14 mouse cellular contexts compared by ENCODE assay signal in genomic region chr11:29017406-29017805, GRCm38 (mm10).
"Had no signal": no experiment of that assay in that cellular context is flagged by ENCODE, and none has a peak within 500 bp of the region (broad histone marks: within the 10 kb centered on the region; RNA-seq: fewer than 3 reads in every experiment).

No protein-coding gene starts in this region.

- H3K4me2 ChIP-seq: limb, embryonic 13.5 days; liver, embryonic 12.5 days; lung, embryonic 14.5 days; neural tube, embryonic 15.5 days had no signal

- H3K4me1 ChIP-seq: limb, embryonic 13.5 days; liver, embryonic 12.5 days; midbrain, embryonic 10.5 days; neural tube, embryonic 15.5 days had no signal

- H3K9me3 ChIP-seq: limb, embryonic 13.5 days; liver, embryonic 12.5 days; midbrain, embryonic 10.5 days; neural tube, embryonic 15.5 days had no signal

- H3K27ac ChIP-seq: limb, embryonic 13.5 days; liver, embryonic 12.5 days; midbrain, embryonic 10.5 days; neural tube, embryonic 15.5 days had no signal

- H3K4me3 ChIP-seq: limb, embryonic 13.5 days; liver, embryonic 12.5 days; midbrain, embryonic 10.5 days; myocyte; neural tube, embryonic 15.5 days had no signal

- H3K36me3 ChIP-seq: limb, embryonic 13.5 days; liver, embryonic 12.5 days; midbrain, embryonic 10.5 days; neural tube, embryonic 15.5 days had no signal

- H3K9ac ChIP-seq: limb, embryonic 13.5 days; liver, embryonic 12.5 days; lung, embryonic 14.5 days; neural tube, embryonic 15.5 days had no signal

- ATAC-seq: intestine, embryonic 16.5 days; liver, embryonic 12.5 days had no signal

- H3K27me3 ChIP-seq: limb, embryonic 13.5 days; liver, embryonic 12.5 days; neural tube, embryonic 15.5 days had no signal

- DNase-seq: left cerebral cortex, postnatal 4 days; lung, embryonic 14.5 days; lung, postnatal 10 days; lung, postnatal 4 days; midbrain, embryonic 14.5 days; right cerebral cortex, adult 18-20 months; right cerebral cortex, postnatal 25 days; thymus, postnatal 36 days had no signal
